Mouse (Mus musculus): ENCODE data around the gene Disc1. TPM values are rescaled to one million over a fixed set of nuclear protein-coding genes. Genes with fewer than 3 reads are reported as not detected.

Disc1 gene
- total RNA-seq, 2 experiments from 2014 or later: 0.61 to 1.0 TPM

Small RNAs within 50 kb of the gene (microRNA-seq; reads per million reads assigned to microRNA genes)
- 0 reads per million in 2 experiments for gene Gm22197 (ENCODE audit: borderline replicate concordance in 2 of 2)

Other genes starting within 250 kb of the Disc1 start
- 100 to 1,000 TPM; 125 to 145 TPM for gene Gnpat, start 191.2 kb upstream of the Disc1 start, total RNA-seq (2021)
- gene 2810004N23Rik, start 191.1 kb upstream of the Disc1 start, total RNA-seq (2021): 10 to 100 TPM; 24.5 to 25.4 TPM
- gene Exoc8, start 156.5 kb upstream of the Disc1 start, total RNA-seq (2021): 1 to 10 TPM; 6.2 to 7.3 TPM
- gene Sprtn, start 156.3 kb upstream of the Disc1 start, total RNA-seq (2021): 1 to 10 TPM; 4.8 to 5.3 TPM
- 100 to 1,000 TPM; 101 to 138 TPM for gene Egln1, start 104.9 kb upstream of the Disc1 start, total RNA-seq (2021)
- 10 to 100 TPM; 52.2 to 67.2 TPM for gene Tsnax, start 41.2 kb upstream of the Disc1 start, total RNA-seq (2021)